Mouse (Mus musculus): Measurements from ENCODE around the gene Aoah.

GRCm38 (mm10) chr13:20754843-20755242, 39.1 kb upstream of the Aoah start:
- TF ChIP-seq EP300 (optimal IDR thresholded peaks at IDR 0.05) = no peak
- TF ChIP-seq CTCF (IDR thresholded peaks at IDR 0.05; ENCODE audit: low read depth) = no peak

Measured in stomach, postnatal 0 days (tissue).